Mouse (Mus musculus) gastrocnemius, adult 18-20 months (tissue): ENCODE results near the gene Ripor3. TPM values are rescaled to one million over a fixed set of nuclear protein-coding genes. Genes with fewer than 3 reads are reported as not detected.

Source experiments
- DNase-seq: peaks from one replicate; pipeline ENCODE4 v3.0.0; 2021; ENCODE audit warnings: low spot score
- total RNA-seq, 2 experiments: library from RNA; stranded (reverse); gene quantifications; 2 replicates each; pipeline ENCODE4 v1.2.3; 2021

The Ripor3 gene
- total RNA-seq, 2 experiments from 2014 or later = 0.09 to 0.11 TPM

DNA sequence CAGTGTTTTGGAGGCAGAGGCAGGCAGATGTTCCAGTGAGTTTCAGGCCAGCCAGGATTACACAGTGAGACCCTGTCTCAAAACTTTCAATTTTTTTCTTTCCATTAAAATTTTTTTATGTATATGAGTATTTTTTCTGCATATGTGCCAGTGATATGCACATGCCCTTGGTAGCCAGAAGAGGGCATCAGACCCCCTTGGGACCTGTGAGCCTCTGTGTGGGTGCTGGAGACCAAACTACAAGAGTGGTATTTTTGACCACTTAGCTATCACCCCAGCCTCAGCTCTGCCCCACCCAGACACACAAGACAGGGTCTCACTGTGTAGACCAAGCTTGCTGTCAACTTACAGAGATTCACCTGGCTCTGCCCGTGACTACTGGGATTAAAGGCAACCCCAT lies 52.9 kb downstream of the Ripor3 start:
- no peak for DNase-seq

DNA sequence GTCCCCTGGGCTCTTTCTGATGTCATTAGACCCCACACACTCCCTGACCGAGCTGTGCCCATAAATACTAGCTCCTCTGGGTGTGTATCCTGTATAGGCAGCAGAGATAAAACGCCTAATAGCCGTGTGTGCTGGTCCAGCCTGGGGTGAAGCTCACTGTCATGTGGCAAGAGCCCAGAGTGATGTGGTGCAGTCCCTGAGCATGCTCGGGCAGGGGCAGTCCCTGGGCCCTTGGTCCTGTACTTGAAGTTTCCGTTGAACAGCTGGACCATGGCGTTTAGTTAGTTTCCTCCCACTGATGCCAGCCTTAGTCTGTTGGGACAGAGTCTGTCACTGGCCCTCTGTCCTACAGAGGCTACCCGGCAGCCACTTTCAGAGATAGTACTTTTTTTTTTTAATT lies 55.5 kb downstream of the Ripor3 start:
- DNase-seq = no peak

DNA sequence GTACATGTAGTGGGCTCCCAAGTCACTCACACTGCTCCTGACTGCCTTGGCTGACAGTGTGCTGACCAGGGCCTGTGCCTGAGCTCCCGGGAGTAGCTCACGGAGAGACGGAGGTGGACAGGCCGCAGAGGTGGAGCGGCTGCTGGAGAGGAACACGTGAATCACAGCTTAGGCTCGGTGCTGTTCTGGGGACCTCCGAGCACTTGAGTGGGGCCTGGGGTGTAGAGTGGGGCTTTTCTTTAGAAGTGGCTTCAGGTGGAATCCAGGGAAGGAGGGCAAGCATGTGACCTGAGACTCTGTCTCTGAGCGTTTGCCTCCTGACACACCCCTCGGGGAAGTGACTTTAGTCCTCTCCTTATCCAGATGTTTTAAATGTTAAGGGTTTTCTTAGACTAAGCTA lies 56.6 kb downstream of the Ripor3 start:
- DNase-seq = no peak

DNA sequence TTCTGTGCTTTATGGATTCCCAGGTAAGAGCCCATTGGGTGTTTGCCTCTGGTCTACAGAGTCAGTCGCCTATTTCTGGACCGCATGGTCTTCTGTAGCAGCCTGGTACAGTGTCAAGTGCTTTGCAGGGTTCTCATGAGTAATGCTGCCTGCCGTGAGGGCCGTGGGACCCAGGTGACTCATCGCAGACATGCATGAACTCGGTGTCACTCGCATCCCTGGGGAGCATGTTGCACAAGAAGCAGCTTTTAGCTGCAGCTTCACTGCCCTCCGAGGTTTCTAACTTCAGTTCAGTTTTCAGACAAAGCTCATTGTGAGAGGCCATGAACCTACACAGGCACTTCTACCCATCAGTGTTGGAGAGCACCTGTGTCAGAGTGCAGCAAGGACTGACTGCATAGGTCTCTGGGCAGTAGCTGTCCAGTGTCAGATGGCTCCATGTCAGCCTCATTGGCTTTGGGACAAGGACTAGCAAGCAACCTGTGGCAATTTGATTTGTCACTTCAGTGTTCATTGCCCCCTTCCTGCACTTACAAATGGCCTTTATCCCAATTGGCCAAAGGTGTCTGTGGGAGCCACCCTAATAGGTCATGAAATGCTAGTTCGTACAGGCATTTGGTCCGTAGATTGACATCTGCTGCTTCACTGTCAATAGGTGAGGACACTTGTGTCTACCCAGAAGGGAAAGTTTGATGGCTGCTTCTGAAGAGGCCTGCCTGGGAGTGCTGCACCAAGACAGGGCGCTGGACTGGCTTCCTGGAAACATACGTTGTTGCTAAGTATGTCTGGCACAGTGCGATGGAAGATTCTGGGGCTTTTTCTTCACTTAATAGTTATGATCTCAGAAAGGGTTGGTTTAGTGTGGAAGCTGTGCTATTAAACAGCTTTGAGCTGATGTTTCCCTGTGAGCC lies 58.9 kb downstream of the Ripor3 start:
- DNase-seq = peak; percentile 47

DNA sequence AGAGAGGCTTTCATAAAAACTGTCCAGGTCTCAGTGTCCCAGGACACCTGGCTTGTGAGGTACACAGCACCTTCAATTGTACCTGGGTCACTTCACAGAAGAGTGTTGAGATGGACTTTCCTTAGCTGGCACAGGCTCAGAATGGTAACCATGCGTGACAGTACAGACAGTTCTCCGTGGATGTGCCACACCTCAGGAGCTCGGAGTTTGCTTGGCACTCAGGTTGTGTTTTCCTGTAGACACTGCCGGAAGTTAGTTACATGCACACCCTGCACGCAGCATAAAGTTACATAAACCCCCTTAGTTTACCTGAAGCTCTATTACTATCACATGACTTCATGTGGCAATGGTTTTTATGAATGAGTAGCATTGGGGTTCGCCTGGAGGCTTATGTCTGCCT lies 59.7 kb downstream of the Ripor3 start:
- no peak for DNase-seq

- DNase-seq = no peak
These were observed 60.6 kb downstream of the Ripor3 start for GRCm38 (mm10) chr2:167949808-167950207.

- no peak for DNase-seq
These were observed 61.2 kb downstream of the Ripor3 start for GRCm38 (mm10) chr2:167949250-167949649.

DNA sequence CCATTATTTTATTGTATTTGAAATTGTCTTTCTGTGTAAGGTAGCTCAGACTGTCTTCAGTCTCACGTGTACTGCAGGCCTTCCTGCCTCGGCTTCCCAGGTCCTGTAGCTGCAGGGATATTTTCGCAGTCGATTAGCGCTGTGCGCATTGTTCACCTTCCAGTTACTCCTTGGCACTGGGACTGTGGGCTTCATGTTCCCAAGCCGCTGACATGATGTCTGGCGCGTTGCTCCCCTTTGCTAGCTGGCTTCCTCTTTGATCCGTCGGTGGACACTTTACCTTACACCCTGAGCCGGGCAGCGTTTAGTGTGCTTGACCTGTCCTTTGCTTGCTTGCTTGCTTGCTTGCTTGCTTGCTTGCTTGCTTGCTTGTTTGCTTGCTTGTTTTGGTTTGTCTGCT lies 61.9 kb downstream of the Ripor3 start:
- peak; percentile 44 for DNase-seq

DNA sequence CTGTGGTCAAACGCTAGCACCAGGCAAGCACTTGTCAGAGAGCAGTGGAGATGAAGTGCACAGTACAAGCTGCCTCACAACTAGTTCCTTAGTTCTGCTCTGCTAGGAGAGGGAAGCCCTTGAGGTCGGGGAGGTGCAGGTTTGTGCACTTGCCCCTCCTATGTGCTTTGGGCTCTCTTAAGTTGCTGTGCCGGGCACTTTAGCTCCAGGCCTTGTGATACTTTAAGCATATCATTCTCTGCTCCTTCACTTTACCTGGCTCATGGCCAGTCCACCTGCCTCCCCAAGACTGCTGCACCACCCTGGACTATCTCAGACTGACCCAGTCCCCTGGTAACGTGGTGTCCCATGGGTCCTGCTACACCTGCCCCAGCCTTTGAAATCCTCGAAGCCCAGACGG lies 62.4 kb downstream of the Ripor3 start:
- DNase-seq = no peak

DNA sequence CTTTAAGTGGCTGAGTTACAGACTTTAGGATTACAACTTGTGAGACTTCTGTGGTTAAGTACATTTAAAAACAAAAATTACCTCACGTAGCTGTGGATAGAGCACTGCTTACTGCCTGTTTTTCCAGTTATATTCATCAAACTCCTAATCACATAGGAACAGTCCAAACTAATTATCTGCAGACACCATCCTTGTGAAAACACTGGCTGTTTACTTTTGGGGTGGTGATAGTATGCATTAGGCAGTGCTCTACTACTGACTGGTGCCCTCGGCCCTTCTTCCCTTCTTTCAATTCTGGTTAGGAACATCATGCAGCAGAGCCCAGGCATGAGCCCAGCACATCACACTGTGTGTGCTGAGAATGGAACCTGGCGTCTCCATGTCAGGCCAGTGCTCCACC lies 63.2 kb downstream of the Ripor3 start:
- no peak for DNase-seq

DNA sequence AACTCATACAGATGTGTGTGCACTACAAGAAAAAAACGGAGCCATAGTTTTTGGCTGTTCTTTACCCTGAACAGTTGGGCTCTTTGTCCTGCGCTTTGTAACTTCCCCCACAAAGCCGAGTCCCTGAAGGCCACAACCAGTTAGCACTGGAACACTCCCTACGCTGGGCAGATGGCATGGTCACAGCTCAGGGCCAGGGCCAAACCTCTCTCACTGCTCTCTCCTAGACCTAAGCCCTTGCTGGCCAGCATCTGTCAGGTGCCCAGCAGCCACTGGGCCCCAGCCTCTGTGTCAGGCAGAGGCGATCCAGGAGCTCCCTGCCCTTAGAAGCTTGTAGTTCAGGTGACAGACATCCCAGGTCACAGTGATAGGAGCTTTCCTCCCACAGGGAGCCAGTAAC lies 65.0 kb downstream of the Ripor3 start:
- no peak for DNase-seq

GRCm38 (mm10) chr2:167944193-167944592 lies 66.2 kb downstream of the Ripor3 start:
- no peak for DNase-seq

- DNase-seq = peak; percentile 53
These were observed 67.3 kb downstream of the Ripor3 start for GRCm38 (mm10) chr2:167942926-167943633.

DNA sequence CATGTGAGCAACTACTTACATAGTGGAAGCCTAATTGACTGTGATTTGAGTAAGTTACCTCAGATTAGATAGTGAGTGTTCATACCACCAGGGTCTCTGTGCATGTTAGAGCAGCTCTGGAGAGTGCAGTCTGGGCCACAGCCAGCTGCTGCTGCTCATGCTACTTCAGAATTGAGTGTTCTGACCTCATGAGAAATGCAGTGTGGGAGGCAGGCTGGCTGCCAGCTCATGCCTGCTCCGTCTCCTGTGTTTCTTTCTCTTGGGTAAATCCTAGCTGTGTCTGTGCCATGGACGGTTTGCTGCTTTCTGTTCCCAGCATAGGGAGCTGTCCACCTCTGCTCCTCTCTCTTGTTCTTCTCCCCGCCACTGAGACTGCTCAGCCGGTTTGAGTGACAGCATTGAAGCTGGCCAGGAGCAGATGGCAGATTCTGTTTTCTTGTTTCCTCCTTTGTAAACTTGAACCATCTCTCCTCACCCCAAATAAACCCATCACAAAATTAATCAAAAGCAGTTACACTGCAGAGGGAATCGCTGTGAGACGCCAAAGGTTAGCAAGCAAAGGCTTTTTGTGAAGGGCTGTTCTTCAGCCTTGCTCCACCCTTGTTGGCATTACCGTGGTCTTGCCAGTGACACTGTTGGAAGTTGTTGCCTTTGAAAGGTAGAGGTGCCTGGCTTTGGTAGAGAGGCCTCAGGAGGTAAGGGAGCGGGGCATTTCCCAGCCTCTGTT lies 68.1 kb downstream of the Ripor3 start:
- DNase-seq = peak; percentile 51

- DNase-seq = no peak
These were observed 68.7 kb downstream of the Ripor3 start for GRCm38 (mm10) chr2:167941745-167942176.

GRCm38 (mm10) chr2:167941320-167941719 lies 69.1 kb downstream of the Ripor3 start:
- DNase-seq = no peak

DNA sequence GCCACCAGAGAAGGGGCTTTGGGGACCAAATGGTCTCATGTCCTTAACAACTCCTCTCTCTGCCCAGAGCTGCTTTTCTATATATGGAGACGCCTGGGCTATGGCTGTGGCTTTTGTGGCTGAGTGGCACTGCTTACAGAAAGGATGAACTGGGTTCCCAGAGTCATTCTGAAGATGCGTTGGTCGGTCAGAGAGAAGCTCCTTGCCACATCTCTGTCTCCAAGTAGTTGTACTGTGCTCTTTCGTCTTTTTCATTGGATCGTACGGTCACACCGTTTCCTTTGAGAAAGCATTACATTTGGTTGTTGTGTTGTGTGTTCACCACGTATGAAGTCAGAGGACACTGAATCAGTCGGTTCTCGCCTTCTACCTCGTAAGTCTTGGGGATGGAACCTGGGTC lies 69.8 kb downstream of the Ripor3 start:
- DNase-seq = no peak

DNA sequence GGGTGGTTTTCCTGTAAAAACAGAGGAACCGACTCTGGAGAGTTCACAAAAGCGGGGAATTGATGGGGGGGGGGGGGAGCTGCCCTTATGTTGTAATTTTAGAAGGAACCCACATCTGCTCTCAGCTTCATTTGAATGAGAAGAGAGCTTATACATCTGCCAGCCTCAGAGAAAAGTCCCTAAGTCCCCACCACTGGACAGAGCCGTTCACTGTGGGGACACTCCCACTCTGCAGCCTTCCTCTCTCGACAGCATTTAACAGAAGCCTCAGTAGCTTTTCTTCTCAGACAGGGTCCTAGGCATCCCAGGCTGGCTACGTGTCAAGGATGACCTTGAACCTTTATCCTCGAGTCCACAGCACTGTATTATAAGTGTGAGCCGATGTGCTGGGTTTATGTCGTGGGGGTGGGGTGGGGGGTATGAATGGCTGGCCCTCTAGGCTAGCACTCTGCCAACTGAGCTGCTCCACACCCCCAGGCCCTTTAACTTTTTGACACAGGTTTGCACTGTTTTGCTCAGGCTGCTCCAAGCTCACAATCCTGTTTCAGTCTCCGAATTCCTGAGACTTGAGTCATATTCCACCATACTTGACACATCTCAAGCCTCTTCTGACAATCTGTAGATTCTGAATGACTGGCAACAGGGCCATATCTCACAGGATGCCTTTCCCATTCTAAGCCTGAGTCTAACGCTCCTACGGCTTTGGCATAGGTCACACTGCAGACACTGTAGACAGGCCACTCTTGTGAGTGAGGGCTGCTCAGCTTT lies 70.6 kb downstream of the Ripor3 start:
- no peak for DNase-seq

- DNase-seq = no peak
These were observed 71.2 kb downstream of the Ripor3 start for GRCm38 (mm10) chr2:167939204-167939603.

GRCm38 (mm10) chr2:167938786-167939185 lies 71.6 kb downstream of the Ripor3 start:
- no peak for DNase-seq

DNA sequence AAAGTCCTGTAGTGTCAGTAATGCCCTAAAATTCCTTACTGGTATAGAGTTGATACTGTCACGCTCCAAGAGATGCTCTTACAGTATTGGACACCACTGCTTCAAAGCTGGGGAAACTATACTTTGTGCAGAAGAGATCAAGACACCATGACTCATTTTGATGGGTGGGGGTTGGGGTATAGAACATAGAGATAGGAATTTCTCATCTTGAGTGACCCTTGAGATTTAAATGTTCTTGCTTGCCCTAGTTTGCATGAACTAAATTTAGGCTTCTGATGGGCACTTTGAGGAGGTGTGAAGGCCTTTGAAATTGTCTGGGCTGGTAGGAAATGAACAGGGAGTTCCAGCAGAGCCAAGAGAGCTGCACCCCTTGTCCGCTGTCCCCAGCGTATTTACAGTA lies 74.5 kb downstream of the Ripor3 start:
- no peak for DNase-seq
